Mouse (Mus musculus) limb, embryonic 14.5 days (tissue): ENCODE measurements around the gene Pcsk4. TPM values are rescaled to one million over a fixed set of nuclear protein-coding genes. Genes with fewer than 3 reads are reported as not detected.
A peak's percentile ranks its signal among the peaks of the same experiment; 100 is the strongest.

Experiments used
- ATAC-seq: fragments of 200-750 bp; cut with Nextera tagmentation; 2 replicates; pipeline ENCODE4 v1.8.0; 2017; ENCODE audit warnings: low read depth, moderate number of reproducible peaks, moderate TSS enrichment; ENCODE audit not compliant: low FRiP score
- DNase-seq: peaks from one replicate; pipeline ENCODE4 v3.0.0-alpha.2; 2015; ENCODE audit warnings: low spot score
- H3K27ac ChIP-seq: fragments of 300-500 bp; sonication (generic); replicated peaks from 2 replicates; pipeline ENCODE4 v1.5.1; 2014; ENCODE audit warnings: low read depth, mild to moderate bottlenecking, low read length, moderate library complexity, mixed read lengths
- H3K27me3 ChIP-seq: fragments of 300-500 bp; sonication (generic); 2 replicates; pipeline ENCODE4 v1.6.1; 2014; ENCODE audit warnings: low read length, mixed read lengths; ENCODE audit not compliant: control insufficient read depth, insufficient read depth
- H3K36me3 ChIP-seq: fragments of 300-500 bp; sonication (generic); 2 replicates; pipeline ENCODE4 v1.6.1; 2014; ENCODE audit warnings: mild to moderate bottlenecking, low read length, moderate library complexity, mixed read lengths; ENCODE audit not compliant: control insufficient read depth, insufficient read depth
- H3K4me1 ChIP-seq: fragments of 300-500 bp; sonication (generic); 2 replicates; pipeline ENCODE4 v1.6.1; 2014; ENCODE audit warnings: antibody characterized with exemption, low read length, mixed read lengths; ENCODE audit not compliant: control insufficient read depth, insufficient read depth
- H3K4me2 ChIP-seq: fragments of 300-500 bp; sonication (generic); replicated peaks from 2 replicates; pipeline ENCODE4 v1.6.1; 2014; ENCODE audit warnings: low read depth, mild to moderate bottlenecking, low read length, moderate library complexity; ENCODE audit not compliant: severe bottlenecking
- H3K4me3 ChIP-seq: fragments of 300-500 bp; sonication (generic); replicated peaks from 2 replicates; pipeline ENCODE4 v1.5.1; 2014; ENCODE audit warnings: low read length
- H3K9ac ChIP-seq: fragments of 300-500 bp; sonication (generic); 2 replicates; pipeline ENCODE4 v1.6.1; 2014; ENCODE audit warnings: mild to moderate bottlenecking, low read depth, low read length, moderate library complexity; ENCODE audit not compliant: severe bottlenecking
- H3K9me3 ChIP-seq: fragments of 300-500 bp; sonication (generic); 2 replicates; pipeline ENCODE4 v1.6.1; 2016; ENCODE audit warnings: low read length; ENCODE audit not compliant: control insufficient read depth
- POLR2A ChIP-seq: fragments of 200-500 bp; IDR thresholded peaks from 2 replicates; pipeline ENCODE4 v1.8.0; 2012; ENCODE audit warnings: inconsistent platforms, mild to moderate bottlenecking, moderate library complexity, borderline replicate concordance; ENCODE audit not compliant: insufficient read depth, insufficient read length; ENCODE audit errors: extremely low read depth
- WGBS: fragments of 180-500 bp; shearing (Covaris S2); extraction: QIAGEN DNeasy Blood & Tissue Kit; methylation state at CpG from one replicate; pipeline ENCODE4 v1.1.7; 2014; 5-methylcytosine and 5-hydroxymethylcytosine counted together
- polyA plus RNA-seq, 2 experiments: library from polyadenylated mRNA; depleted of rRNA in 1 of 2; stranded (reverse) in 1 of 2; unstranded in 1 of 2; fragments of >200 nt; fragmentation: Nextera tagmentation in 1 of 2; extraction: Ambion mirVana in 1 of 2; gene quantifications; 2 replicates each; pipeline versions ENCODE4 v1.2.1 to v1.2.3; 2012 to 2014

The Pcsk4 gene
- polyA plus RNA-seq, 2 experiments: 4.2 to 7.8 TPM

- H3K27ac ChIP-seq: no peak overlapping the region
- no peak overlapping the region for H3K9ac ChIP-seq
- H3K36me3 ChIP-seq: no peaks in the 10 kb centered on the region
- no peak overlapping the region for H3K4me2 ChIP-seq
- H3K4me1 ChIP-seq: peaks cover 16% of the 10 kb centered on the region
- DNase-seq (no peak), ATAC-seq (no peak)
- no peak overlapping the region; the same call in 1 of the 2 replicates for H3K4me3 ChIP-seq
- WGBS: 19% methylated on average over 21 of the region's 21 CpGs
- TF ChIP-seq POLR2A: no peak
- peaks cover 59% of the 10 kb centered on the region for H3K27me3 ChIP-seq
- no peaks in the 10 kb centered on the region for H3K9me3 ChIP-seq
Observed at GRCm38 (mm10) chr10:80341026-80341425, 11.7 kb upstream of the Pcsk4 start.

- peak; percentile 30; the same call in 1 of the 2 replicates for ATAC-seq
Observed at GRCm38 (mm10) chr10:80339941-80340750, 10.8 kb upstream of the Pcsk4 start.

GRCm38 (mm10) chr10:80336263-80336662 is 7.0 kb upstream of the Pcsk4 start:
- no peak overlapping the region for H3K4me3 ChIP-seq
- no peaks in the 10 kb centered on the region for H3K9me3 ChIP-seq
- TF ChIP-seq POLR2A: no peak
- 0 out of 2 replicates have a peak, but pooled peaks cover 3% of the 10 kb centered on the region for H3K4me1 ChIP-seq
- H3K36me3 ChIP-seq: no peaks in the 10 kb centered on the region
- ATAC-seq (no peak), DNase-seq (no peak)
- H3K4me2 ChIP-seq: no peak overlapping the region
- H3K9ac ChIP-seq: no peak overlapping the region
- H3K27me3 ChIP-seq: peaks cover 12% of the 10 kb centered on the region
- 82% methylated on average over 12 of the region's 12 CpGs for WGBS
- H3K27ac ChIP-seq: no peak overlapping the region

More at GRCm38 (mm10) chr10:80339941-80340750, 10.8 kb upstream of the Pcsk4 start:
- H3K36me3 ChIP-seq: no peaks in the 10 kb centered on the region
- 21% methylated on average over 19 of the region's 19 CpGs for whole genome bisulfite sequencing
- H3K27me3 ChIP-seq: peaks cover 50% of the 10 kb centered on the region
- H3K4me1 ChIP-seq: peaks cover 16% of the 10 kb centered on the region
- no peaks in the 10 kb centered on the region for H3K9me3 ChIP-seq
- TF ChIP-seq POLR2A: no peak
- H3K9ac ChIP-seq: no peak overlapping the region
- H3K27ac ChIP-seq: no peak overlapping the region
- peak; percentile 71 for DNase-seq
- H3K4me3 ChIP-seq: no peak overlapping the region; the same call in 1 of the 2 replicates
- H3K4me2 ChIP-seq: peak overlapping the region; percentile 34

DNA sequence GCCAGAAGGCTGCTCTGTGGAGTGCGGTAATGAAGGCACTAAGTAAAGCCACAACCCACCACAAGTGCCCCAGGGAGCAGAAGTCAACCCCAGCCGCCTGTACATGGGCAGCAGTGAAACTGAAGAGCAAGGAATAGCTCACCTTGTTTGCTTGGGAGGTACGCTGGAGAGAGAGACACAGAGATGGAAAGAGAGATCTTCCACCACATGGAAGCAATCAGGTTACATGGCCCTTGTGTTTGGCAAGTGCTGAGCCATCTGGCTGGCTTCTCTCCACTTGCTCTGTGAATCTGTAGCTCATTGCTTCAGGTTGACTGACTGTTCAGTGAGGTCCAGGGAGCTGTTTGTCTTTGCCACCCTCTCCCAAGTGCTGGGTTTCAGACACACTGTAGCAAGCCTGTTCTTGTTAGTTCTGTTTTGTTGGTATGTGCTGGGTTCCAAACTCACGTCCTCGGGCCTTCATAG is 3.3 kb upstream of the Pcsk4 start:
- Histone ChIP-seq H3K4me3 (no peak overlapping the region), H3K9ac (no peak overlapping the region), H3K4me2 (no peak overlapping the region), H3K9me3 (no peaks in the 10 kb centered on the region), H3K4me1 (peaks cover 10% of the 10 kb centered on the region), H3K27ac (no peak overlapping the region), H3K27me3 (no peaks in the 10 kb centered on the region), H3K36me3 (no peaks in the 10 kb centered on the region)
- ATAC-seq: no peak
- TF ChIP-seq POLR2A: no peak
- 71% methylated on average over 5 of the region's 5 CpGs for WGBS
- no peak for DNase-seq

GRCm38 (mm10) chr10:80331636-80332524 is 2.6 kb upstream of the Pcsk4 start:
- no peaks in the 10 kb centered on the region for H3K36me3 ChIP-seq
- H3K9ac ChIP-seq: no peak overlapping the region
- no peak for TF ChIP-seq POLR2A
- H3K4me2 ChIP-seq: no peak overlapping the region
- DNase-seq (no peak), ATAC-seq (no peak)
- peaks cover 10% of the 10 kb centered on the region for H3K4me1 ChIP-seq
- WGBS: 70% methylated on average over 10 of the region's 10 CpGs
- H3K4me3 ChIP-seq: no peak overlapping the region
- no peak overlapping the region for H3K27ac ChIP-seq
- no peaks in the 10 kb centered on the region for H3K9me3 ChIP-seq
- no peaks in the 10 kb centered on the region for H3K27me3 ChIP-seq
